Mouse (Mus musculus): ENCODE results near the gene Lce1a2. TPM values are rescaled to one million over a fixed set of nuclear protein-coding genes. Genes with fewer than 3 reads are reported as not detected.

Gene Lce1a2
- polyA plus RNA-seq (2017; shearing (Covaris generic)), result not detected

DNA sequence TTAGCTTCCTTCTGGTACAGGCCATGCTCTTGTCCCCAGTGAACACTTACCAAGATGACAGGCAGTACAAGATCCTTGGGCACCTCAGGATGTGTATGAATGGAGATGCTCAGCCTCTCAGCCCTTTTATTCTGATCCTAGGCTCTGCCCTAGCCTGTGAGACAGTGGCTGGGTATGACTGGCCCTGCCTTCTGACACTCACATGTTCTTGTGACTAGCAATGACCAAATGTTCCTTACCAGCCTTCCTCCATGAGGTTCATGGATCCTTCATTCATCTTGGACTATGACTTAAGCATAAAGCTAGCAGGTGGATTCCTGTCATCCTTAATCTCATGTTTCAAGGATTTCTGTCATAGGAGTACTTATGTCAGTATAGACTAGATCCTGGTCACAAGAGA, at the start of gene Lce1a2:
Gene Lce1a2, minus strand, starts transcription at position 101 of the 400 bp plus-strand sequence.
- ATAC-seq, result no peak

- ATAC-seq, result no peak
Observed at GRCm38 (mm10) chr3:92715122-92715521, 45.0 kb upstream of the Lce1a2 start.

DNA sequence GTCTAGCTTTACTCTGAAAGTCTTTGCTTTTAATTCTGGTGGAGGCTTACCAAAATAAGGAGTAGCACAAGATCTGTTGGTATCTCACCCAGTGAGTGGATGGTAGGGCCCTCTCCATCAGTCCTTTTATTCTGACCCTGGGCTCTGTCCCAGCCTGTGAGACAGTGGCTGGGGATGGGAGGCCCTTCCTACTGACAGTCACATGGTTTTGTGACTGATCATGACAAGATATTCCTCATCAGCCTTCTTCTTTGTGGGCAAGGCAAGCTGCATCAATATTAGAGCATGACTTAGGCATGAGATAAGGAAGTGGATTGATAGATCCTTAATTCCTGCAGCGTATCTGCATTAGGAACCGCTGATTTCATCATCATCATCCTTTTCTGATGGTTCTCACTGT, 38.9 kb upstream of the Lce1a2 start, which contains the start of gene Lce1e:
Gene Lce1e, minus strand, starts transcription at position 101 of the 400 bp plus-strand sequence.
- no peak for ATAC-seq

DNA sequence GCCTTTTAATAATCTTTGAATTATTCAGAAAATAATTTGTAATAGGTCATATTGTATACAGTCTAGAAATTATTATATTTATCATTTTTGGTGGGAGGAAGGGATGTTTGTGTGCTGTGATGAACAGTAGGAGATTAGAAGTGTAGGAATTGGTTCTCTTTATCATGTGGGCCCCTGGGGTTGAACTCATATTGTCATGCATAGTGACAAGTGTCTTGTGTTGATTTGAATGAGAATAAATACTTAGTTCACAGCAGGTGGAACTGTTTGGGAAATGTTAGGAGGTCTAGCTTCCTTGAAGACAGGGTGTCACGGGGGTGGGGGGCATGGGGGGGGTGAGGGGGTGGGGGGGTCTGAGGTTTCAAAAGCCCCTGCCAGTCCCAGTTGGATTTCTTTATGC, 24.5 kb upstream of the Lce1a2 start:
- ATAC-seq, result no peak

- ATAC-seq, result no peak
Observed at GRCm38 (mm10) chr3:92691688-92692087, 21.6 kb upstream of the Lce1a2 start.

DNA sequence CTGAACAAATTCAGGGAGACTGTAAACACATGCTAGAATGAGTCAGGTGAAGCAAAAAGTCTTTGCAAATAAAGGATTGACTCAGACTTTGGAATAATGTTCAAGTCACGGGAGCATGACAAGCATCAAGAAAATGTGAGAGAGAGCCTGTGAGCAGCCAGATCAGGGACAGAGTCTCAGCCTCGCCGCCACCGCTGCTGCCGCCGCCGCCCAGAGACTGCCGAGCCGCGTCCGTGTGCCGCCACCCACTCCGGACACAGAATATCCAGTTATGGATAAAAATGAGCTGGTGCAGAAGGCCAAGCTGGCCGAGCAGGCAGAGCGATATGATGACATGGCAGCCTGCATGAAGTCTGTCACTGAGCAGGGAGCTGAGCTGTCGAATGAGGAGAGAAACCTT, 19.0 kb upstream of the Lce1a2 start:
- peak; percentile 39 for ATAC-seq

- no peak for ATAC-seq
Observed at GRCm38 (mm10) chr3:92687110-92687509, 17.0 kb upstream of the Lce1a2 start, which contains the start of gene Lce1d. Gene Lce1d (minus strand): TSS chr3:92687210.

DNA sequence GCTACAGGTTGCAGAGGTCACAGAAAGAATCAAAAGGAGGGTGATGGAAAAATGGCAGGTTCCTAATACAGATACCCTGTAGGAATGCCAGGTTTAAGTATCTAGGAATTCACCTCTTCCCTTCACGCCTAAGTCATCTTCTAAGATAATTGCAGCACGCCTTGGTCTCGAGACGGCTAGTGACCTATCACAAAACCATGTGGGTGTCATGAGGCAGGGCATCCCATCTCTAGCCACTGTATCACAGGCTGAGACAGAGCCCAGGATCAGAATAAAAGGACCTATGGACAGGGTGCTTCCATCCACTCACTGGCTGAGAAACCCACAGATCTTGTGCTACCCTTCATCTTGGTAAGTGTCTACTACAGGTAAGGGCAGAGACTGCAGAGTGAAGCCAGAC, 8.8 kb upstream of the Lce1a2 start, which contains the start of gene Lce1c:
Gene Lce1c, plus strand, starts transcription at position 301 of the 400 bp plus-strand sequence.
- ATAC-seq, result no peak

- no peak for ATAC-seq
Observed at GRCm38 (mm10) chr3:92656826-92657225, 13.3 kb downstream of the Lce1a2 start, which contains the start of gene Lce1b. Gene Lce1b (minus strand): TSS chr3:92656926.

- no peak for ATAC-seq
Observed at GRCm38 (mm10) chr3:92648207-92648606, 21.9 kb downstream of the Lce1a2 start, which contains the start of gene Lce1a1. Gene Lce1a1 (minus strand): TSS chr3:92648307.

GRCm38 (mm10) chr3:92639854-92640253, 30.3 kb downstream of the Lce1a2 start:
- no peak for ATAC-seq

- no peak for ATAC-seq
Observed at GRCm38 (mm10) chr3:92638653-92638991, 31.5 kb downstream of the Lce1a2 start.

GRCm38 (mm10) chr3:92637745-92638652, 32.1 kb downstream of the Lce1a2 start:
- no peak for ATAC-seq

- ATAC-seq, result no peak
Observed at GRCm38 (mm10) chr3:92621560-92621959, 48.6 kb downstream of the Lce1a2 start, which contains the start of gene Lce6a. Gene Lce6a (minus strand): TSS chr3:92621660.

Other genes with a start within 250 kb of the Lce1a2 start
- 10 to 100 TPM in 1 of 2 experiments, 1 to 10 TPM in 1; 9.0 to 12.9 TPM for gene Gm9774, start 240.9 kb downstream of the Lce1a2 start, polyA plus RNA-seq (2017; shearing (Covaris generic))
- gene Sprr2k, start 237.7 kb downstream of the Lce1a2 start, polyA plus RNA-seq (2017; shearing (Covaris generic)), result not detected
- gene Sprr1b, start 231.5 kb downstream of the Lce1a2 start, polyA plus RNA-seq (2017; shearing (Covaris generic)), result not detected
- not detected for gene Sprr3, start 211.6 kb downstream of the Lce1a2 start, polyA plus RNA-seq (2017; shearing (Covaris generic))
- gene Sprr1a, start 184.4 kb downstream of the Lce1a2 start, polyA plus RNA-seq (2017; shearing (Covaris generic)), result not detected
- not detected for gene Sprr4, start 169.8 kb downstream of the Lce1a2 start, polyA plus RNA-seq (2017; shearing (Covaris generic))
- gene 2310046K23Rik, start 135.8 kb downstream of the Lce1a2 start, polyA plus RNA-seq (2017; shearing (Covaris generic)), result not detected
- not detected for gene Ivl, start 96.6 kb downstream of the Lce1a2 start, polyA plus RNA-seq (2017; shearing (Covaris generic))
- gene Smcp, start 81.3 kb downstream of the Lce1a2 start, polyA plus RNA-seq (2017; shearing (Covaris generic)), result not detected
- gene 2210017I01Rik, start 62.8 kb downstream of the Lce1a2 start, polyA plus RNA-seq (2017; shearing (Covaris generic)), result not detected
- not detected for gene Lce6a, start 48.7 kb downstream of the Lce1a2 start, polyA plus RNA-seq (2017; shearing (Covaris generic))
- gene Lce1a1, start 22.0 kb downstream of the Lce1a2 start, polyA plus RNA-seq (2017; shearing (Covaris generic)), result not detected
- not detected for gene Lce1b, start 13.4 kb downstream of the Lce1a2 start, polyA plus RNA-seq (2017; shearing (Covaris generic))
- not detected for gene Lce1c, start 8.9 kb upstream of the Lce1a2 start, polyA plus RNA-seq (2017; shearing (Covaris generic))
- not detected for gene Lce1d, start 16.9 kb upstream of the Lce1a2 start, polyA plus RNA-seq (2017; shearing (Covaris generic))
- not detected for gene Lce1e, start 38.8 kb upstream of the Lce1a2 start, polyA plus RNA-seq (2017; shearing (Covaris generic))
- gene Lce1f, start 50.0 kb upstream of the Lce1a2 start, polyA plus RNA-seq (2017; shearing (Covaris generic)), result not detected
- not detected for gene Gm38119, start 68.8 kb upstream of the Lce1a2 start, polyA plus RNA-seq (2017; shearing (Covaris generic))
- gene Lce1g, start 82.0 kb upstream of the Lce1a2 start, polyA plus RNA-seq (2017; shearing (Covaris generic)), result not detected
- gene Lce1h, start 94.8 kb upstream of the Lce1a2 start, polyA plus RNA-seq (2017; shearing (Covaris generic)), result not detected
- gene Lce1i, start 108.6 kb upstream of the Lce1a2 start, polyA plus RNA-seq (2017; shearing (Covaris generic)), result not detected
- gene Lce1j, start 120.2 kb upstream of the Lce1a2 start, polyA plus RNA-seq (2017; shearing (Covaris generic)), result not detected
- not detected for gene Lce1k, start 137.6 kb upstream of the Lce1a2 start, polyA plus RNA-seq (2017; shearing (Covaris generic))
- gene Kprp, start 156.9 kb upstream of the Lce1a2 start, polyA plus RNA-seq (2017; shearing (Covaris generic)), result not detected
- gene Lce1l, start 181.0 kb upstream of the Lce1a2 start, polyA plus RNA-seq (2017; shearing (Covaris generic)), result not detected
- not detected for gene 2310050C09Rik, start 199.9 kb upstream of the Lce1a2 start, polyA plus RNA-seq (2017; shearing (Covaris generic))

All from CD4-positive, CD25-positive, alpha-beta regulatory T cell, adult 4 months (primary cell).